ENCODE assay signal across 18 mouse cellular contexts in genomic region chr13:48586496-48586895, GRCm38 (mm10).
"Had no signal": no experiment of that assay in that cellular context is flagged by ENCODE, and none has a peak within 500 bp of the region (broad histone marks: within the 10 kb centered on the region; RNA-seq: fewer than 3 reads in every experiment).

No protein-coding gene starts in this region.

- H3K4me3 ChIP-seq: limb, embryonic 10.5 days; limb, embryonic 13.5 days; liver, embryonic 12.5 days; liver, embryonic 15.5 days; lung, embryonic 15.5 days; megakaryocyte, embryonic 14.5 days; midbrain, embryonic 10.5 days; midbrain, embryonic 13.5 days; myocyte; neural tube, embryonic 13.5 days; stomach, embryonic 15.5 days had no signal

- DNase-seq: liver; lung, adult 18-20 months; lung, postnatal 10 days; lung, postnatal 36 days; retina, postnatal 1 day; right cerebral cortex, postnatal 25 days; thymus, postnatal 25 days had no signal

- H3K36me3 ChIP-seq: liver, embryonic 12.5 days; liver, embryonic 15.5 days; stomach, embryonic 15.5 days had no signal

- H3K4me1 ChIP-seq: limb, embryonic 10.5 days; limb, embryonic 13.5 days; liver, embryonic 12.5 days; liver, embryonic 15.5 days; midbrain, embryonic 10.5 days; midbrain, embryonic 13.5 days; neural tube, embryonic 13.5 days; stomach, embryonic 15.5 days had no signal

- H3K9me3 ChIP-seq: limb, embryonic 10.5 days; limb, embryonic 13.5 days; liver, embryonic 12.5 days; liver, embryonic 15.5 days; lung, embryonic 15.5 days; megakaryocyte, embryonic 14.5 days; midbrain, embryonic 10.5 days; midbrain, embryonic 13.5 days; neural tube, embryonic 13.5 days; stomach, embryonic 15.5 days had no signal

- H3K27ac ChIP-seq: limb, embryonic 10.5 days; limb, embryonic 13.5 days; liver, embryonic 12.5 days; liver, embryonic 15.5 days; lung, embryonic 15.5 days; midbrain, embryonic 10.5 days; midbrain, embryonic 13.5 days; neural tube, embryonic 13.5 days; stomach, embryonic 15.5 days had no signal

- H3K27me3 ChIP-seq: limb, embryonic 13.5 days; liver, embryonic 12.5 days; liver, embryonic 15.5 days; lung, embryonic 15.5 days; midbrain, embryonic 13.5 days; neural tube, embryonic 13.5 days; stomach, embryonic 15.5 days had no signal
